Mouse (Mus musculus) lung, adult 2 months (tissue): ENCODE measurements around the gene Ppp3ca.

Source experiments
- CTCF ChIP-seq: fragments of 200-500 bp; IDR thresholded peaks from 2 replicates; pipeline ENCODE4 v1.5.1; 2011; ENCODE audit warnings: mild to moderate bottlenecking, low read length, control low read depth; ENCODE audit not compliant: insufficient read depth
- POLR2A ChIP-seq: fragments of 200-500 bp; IDR thresholded peaks from 2 replicates; pipeline ENCODE4 v1.6.1; 2011; ENCODE audit warnings: low read depth, mild to moderate bottlenecking, control low read depth, low read length, borderline replicate concordance; ENCODE audit errors: extremely low read depth

- no peak for TF ChIP-seq POLR2A
- TF ChIP-seq CTCF = no peak
Measured at GRCm38 (mm10) chr3:136899744-136900143, 229.8 kb downstream of the Ppp3ca start.
